Mouse (Mus musculus) CH12.LX (cell line): Measurements from ENCODE around the gene Trio.

ENCODE experiments used
- BHLHE40 ChIP-seq: IDR thresholded peaks from 2 replicates; pipeline ENCODE4 v1.6.1; 2011; ENCODE audit warnings: mild to moderate bottlenecking, low read depth, low read length, improper control_type of control experiment
- CHD1 ChIP-seq: IDR thresholded peaks from 2 replicates; pipeline ENCODE4 v1.6.1; 2012; ENCODE audit warnings: low read depth, low read length, improper control_type of control experiment, inconsistent platforms
- CTCF ChIP-seq, 2 experiments: IDR thresholded peaks in 1 of 2; conservative IDR thresholded peaks in 1 of 2; 2 replicates each; pipeline ENCODE4 v1.5.1; 2011 to 2012; ENCODE audit warnings: low read depth in 2 of 2, low read length in 2 of 2, improper control_type of control experiment in 1 of 2, inconsistent platforms in 1 of 2, mild to moderate bottlenecking in 1 of 2, moderate library complexity in 1 of 2
- EP300 ChIP-seq: IDR thresholded peaks from 2 replicates; pipeline ENCODE4 v1.6.1; 2011; ENCODE audit warnings: low read length, improper control_type of control experiment
- HCFC1 ChIP-seq: IDR thresholded peaks from 2 replicates; pipeline ENCODE4 v1.6.1; 2012; ENCODE audit warnings: low read depth, mild to moderate bottlenecking, inconsistent platforms, low read length, improper control_type of control experiment
- JUN ChIP-seq: IDR thresholded peaks from 2 replicates; pipeline ENCODE4 v1.6.1; 2011; ENCODE audit warnings: low read depth, mild to moderate bottlenecking, low read length, improper control_type of control experiment, moderate library complexity; ENCODE audit not compliant: insufficient read depth
- POLR2A ChIP-seq: IDR thresholded peaks from 2 replicates; pipeline ENCODE4 v1.6.1; 2011; ENCODE audit warnings: low read depth, mild to moderate bottlenecking, improper control_type of control experiment, low read length
- RAD21 ChIP-seq: IDR thresholded peaks from 2 replicates; pipeline ENCODE4 v1.6.1; 2011; ENCODE audit warnings: low read depth, mild to moderate bottlenecking, low read length, improper control_type of control experiment, moderate library complexity
- SMC3 ChIP-seq: IDR thresholded peaks from 2 replicates; pipeline ENCODE4 v1.6.1; 2011; ENCODE audit warnings: low read depth, low read length, improper control_type of control experiment
- USF1 ChIP-seq: IDR thresholded peaks from 2 replicates; pipeline ENCODE4 v1.6.1; 2014; ENCODE audit warnings: low read depth, mild to moderate bottlenecking, inconsistent platforms, low read length, improper control_type of control experiment

DNA sequence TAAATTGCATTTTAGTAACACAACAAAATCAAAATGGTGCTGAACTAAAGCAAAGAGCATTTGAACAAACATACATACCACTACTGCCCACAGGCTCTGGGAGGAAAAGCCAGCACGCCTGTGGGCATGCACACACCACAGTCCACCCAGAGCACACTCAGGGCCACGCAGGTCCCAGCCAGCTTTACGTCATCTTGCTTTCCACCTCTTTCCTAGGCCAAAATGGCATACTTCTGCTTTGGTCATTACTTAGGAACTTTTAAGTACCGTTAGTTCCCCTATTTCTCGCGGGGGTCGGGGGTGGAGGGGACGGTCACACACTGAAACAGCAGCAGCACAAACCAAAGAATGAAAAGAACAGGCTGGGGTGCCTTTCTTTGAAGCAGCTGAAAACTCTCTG lies 242.6 kb downstream of the Trio start:
- TF ChIP-seq SMC3 (no peak), EP300 (no peak), RAD21 (no peak), CTCF (conservative IDR thresholded peaks at IDR 0.05 in 1 of 2, IDR thresholded peaks at IDR 0.05 in 1 of 2; ENCODE audit: low read depth in 2 of 2, low read length in 2 of 2) (no peak), BHLHE40 (no peak), HCFC1 (no peak), POLR2A (no peak), JUN (no peak), USF1 (no peak), CHD1 (no peak)
